Mouse (Mus musculus) forelimb bud, embryonic 11.5 days (tissue): ENCODE results near the gene Golga4.

Experiments
- DNase-seq: peaks from one replicate; pipeline ENCODE4 v3.0.0-alpha.2; 2012; ENCODE audit warnings: low read depth, low spot score

The Golga4 gene

GRCm38 (mm10) chr9:118488896-118489578, 17.0 kb upstream of the Golga4 start:
- DNase-seq, result no peak

- peak; percentile 74 for DNase-seq
Measured at GRCm38 (mm10) chr9:118489579-118490019, 16.5 kb upstream of the Golga4 start.

DNA sequence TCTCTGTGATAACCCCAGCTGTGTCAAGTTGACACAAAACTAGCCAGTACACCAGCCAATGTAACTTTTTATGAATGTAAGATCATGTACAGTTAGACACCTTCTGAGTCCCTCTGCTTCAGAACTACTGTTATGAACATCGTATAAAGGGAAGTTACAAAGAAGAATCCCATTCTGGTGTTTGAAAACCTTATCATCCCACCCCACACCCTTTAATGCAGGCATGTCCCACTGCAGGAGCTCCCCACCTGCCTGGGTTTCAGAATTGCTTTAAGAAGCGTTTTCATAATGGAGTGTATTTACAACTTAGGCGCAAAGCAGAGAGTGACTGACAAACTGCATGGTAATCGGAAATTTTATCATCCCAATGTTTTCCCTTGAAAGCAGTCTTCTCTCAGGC, 14.9 kb upstream of the Golga4 start:
- DNase-seq, result no peak

- no peak for DNase-seq
Measured at GRCm38 (mm10) chr9:118492932-118493698, 13.0 kb upstream of the Golga4 start.

- no peak for DNase-seq
Measured at GRCm38 (mm10) chr9:118494106-118494505, 12.0 kb upstream of the Golga4 start.

- DNase-seq, result no peak
Measured at GRCm38 (mm10) chr9:118495933-118496332, 10.1 kb upstream of the Golga4 start.

DNA sequence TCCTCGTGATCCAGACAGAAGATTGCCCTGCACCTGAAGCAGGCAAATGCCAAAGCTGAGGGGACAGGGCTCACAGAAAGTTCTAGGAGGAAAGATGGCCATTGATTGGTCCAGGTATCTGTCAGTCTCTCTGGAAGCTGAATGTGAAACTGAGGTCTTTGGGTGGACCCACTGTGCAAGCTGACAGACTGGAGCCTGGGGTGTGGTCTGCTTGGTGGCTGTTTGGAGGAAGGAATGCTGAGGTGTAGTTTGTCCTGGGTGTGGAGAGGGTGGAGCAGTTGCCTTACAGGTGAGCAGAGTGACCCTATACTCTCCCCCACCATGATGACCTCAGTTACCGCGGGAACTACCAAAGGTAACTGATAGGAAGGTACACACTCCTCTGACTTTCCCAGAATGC, 9.1 kb upstream of the Golga4 start:
- DNase-seq, result no peak

GRCm38 (mm10) chr9:118498061-118498460, 8.0 kb upstream of the Golga4 start:
- no peak for DNase-seq

DNA sequence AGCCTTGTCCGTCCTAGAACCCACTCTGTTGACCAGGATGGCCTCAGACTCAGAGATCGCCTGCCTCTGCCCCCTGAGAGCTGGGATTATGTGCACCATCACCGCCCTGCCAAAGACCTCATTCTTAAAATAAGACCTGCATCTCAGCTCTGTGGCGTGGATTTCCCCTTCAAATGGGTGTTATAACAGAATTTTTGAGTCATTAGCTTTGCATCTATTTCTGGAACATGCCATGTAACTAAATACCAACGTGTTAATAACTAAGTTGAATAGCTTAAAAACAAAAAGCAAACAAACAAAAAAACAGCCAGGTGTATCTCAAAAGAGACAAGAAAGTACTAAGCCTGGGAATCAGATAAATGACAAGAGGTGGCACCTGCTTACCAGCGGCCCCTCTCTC, 5.1 kb upstream of the Golga4 start:
- DNase-seq, result no peak

DNA sequence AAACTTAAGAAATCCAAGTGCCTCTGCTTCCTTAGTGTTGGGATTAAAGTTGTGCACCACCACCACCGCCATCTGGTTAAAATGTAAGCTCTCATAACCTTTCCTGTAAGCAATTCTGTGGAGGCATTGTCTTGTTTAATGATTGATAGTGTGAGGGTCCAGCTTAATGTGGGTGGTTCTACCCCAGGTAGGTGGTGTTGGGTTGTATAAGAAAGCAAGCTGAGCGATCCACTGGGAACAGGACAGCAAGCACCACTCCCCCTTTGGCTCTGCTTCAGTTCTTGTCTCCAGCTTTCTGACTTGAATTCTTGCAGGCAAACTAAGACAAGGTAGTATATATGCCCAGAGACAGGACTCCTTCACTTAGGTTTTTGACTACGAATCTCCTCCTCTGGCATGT, 1.4 kb upstream of the Golga4 start:
- DNase-seq, result no peak

- no peak for DNase-seq
Measured at GRCm38 (mm10) chr9:118506404-118507231, 551 bp downstream of the Golga4 start.

DNA sequence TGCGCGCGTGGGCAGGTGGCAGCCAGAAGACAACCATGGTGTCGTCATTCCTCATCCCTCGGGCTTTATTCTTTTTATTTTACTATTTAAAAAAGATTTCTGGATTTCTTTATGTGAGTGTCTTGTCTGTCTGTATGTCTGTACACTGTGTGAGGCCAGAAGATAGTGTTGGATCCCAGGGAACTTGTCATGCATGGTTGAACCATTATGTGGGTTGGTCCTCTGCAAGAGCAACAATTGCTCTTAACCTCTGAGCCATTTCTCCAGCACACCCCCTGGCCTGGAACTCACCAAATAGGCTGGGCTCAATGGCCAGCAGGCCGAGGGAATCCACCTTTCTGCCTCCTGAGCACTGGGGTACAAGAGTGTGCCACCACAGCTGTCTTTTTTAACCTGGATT, 1.5 kb downstream of the Golga4 start:
- no peak for DNase-seq

GRCm38 (mm10) chr9:118508601-118509000, 2.5 kb downstream of the Golga4 start:
- DNase-seq, result no peak

DNA sequence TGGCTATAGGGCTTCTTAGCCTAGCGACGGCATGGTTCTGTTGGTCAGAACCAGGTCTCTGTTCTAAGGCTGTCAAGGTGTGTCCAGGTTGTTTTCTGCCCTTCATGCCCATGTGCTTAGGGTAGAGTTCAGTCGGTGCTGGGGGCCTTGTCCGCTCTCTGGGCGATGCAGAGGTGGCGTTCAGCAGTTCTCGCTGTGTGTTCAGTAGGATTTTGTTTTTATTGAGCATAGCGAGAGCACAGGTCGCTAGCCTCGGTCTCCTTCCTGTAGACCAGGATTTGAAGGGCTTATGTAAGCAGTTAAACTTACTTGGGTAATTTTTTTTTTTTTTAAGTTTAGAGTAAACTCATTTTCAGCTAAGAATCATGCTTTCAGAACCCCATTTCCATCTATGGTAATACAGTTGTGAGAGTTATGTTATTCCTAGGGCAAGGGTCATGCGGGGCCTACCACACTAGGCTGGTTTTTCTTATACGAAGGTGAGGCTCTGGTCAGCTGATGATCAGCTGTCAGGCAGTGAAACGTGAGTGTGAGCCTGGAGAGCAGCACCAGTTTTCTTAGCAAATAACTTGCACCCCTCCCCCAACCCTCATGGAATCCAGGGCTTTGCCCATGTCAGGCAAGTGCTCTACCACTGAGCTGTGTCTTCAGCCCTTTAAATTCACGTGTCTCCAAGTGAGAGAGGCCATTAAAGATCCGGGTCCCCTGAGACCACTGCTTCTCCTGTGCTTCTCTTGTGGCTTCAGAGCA, 5.0 kb downstream of the Golga4 start:
- no peak for DNase-seq

DNA sequence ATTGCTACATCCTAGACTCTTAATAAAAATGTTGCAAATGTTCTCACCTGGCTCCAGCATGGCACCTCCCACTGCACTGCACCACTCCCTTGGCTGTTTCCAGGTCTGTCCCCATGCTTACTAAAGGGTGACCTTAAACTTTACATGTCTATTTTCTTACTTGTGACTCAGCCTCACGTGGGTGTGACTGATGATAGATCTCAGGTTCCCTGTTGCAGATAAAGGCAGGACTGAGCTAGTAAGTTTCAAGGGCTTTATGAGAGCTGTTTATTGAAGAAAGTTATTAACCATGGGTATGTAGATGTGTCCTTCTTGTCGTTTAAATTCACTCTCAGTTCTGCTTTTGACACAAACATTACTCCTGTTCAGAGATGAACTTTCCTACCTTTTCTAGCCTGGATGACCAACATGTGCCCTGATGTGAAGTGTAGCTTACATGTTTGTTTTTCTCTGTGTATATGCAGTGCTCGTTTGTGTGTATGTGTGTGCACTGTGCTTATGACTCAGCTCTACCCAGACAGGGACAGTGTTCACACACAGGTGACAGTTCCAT, 6.7 kb downstream of the Golga4 start:
- DNase-seq, result no peak

DNA sequence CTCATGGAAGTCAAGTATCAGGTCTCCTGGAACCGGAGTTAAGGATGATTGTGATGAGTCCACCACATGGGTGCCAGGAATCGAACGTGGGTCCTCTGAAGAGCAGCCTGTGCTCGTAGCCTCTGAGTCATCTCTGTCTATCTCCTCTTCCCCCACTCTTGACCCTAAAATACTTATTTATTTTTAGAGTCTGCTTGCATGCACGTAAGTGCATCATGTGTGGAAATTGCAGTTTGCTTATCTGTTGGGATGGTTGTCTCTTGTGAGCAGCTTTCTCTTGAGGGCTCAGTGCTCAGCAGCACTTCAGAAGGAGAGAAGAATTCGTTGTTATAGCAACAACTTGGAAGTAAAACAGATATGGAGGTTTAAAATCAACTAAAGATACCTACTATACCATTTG, 9.4 kb downstream of the Golga4 start:
- no peak for DNase-seq

- no peak for DNase-seq
Measured at GRCm38 (mm10) chr9:118516162-118516561, 10.1 kb downstream of the Golga4 start.

GRCm38 (mm10) chr9:118517619-118518018, 11.6 kb downstream of the Golga4 start:
- DNase-seq, result no peak

DNA sequence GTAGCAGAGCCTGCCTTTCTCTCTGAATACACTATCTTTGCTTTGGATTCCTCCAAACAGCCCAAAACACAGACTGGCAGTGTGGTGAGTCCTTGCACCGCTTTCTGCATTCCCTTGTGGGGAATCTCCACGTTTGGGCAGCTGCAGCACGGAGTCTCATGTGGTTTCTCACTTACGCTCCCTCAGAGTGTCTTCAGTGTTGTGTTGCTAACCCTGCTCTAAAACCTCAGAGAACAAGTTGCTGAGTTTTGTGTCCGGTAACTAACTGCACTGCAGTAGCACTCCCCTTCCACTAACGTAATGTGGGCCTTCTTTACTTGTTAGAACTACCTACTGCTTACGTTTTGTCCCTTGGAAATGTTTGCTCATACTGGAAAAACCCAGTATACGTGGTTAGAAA, 13.0 kb downstream of the Golga4 start:
- no peak for DNase-seq

- DNase-seq, result no peak
Measured at GRCm38 (mm10) chr9:118520011-118520410, 13.9 kb downstream of the Golga4 start.

DNA sequence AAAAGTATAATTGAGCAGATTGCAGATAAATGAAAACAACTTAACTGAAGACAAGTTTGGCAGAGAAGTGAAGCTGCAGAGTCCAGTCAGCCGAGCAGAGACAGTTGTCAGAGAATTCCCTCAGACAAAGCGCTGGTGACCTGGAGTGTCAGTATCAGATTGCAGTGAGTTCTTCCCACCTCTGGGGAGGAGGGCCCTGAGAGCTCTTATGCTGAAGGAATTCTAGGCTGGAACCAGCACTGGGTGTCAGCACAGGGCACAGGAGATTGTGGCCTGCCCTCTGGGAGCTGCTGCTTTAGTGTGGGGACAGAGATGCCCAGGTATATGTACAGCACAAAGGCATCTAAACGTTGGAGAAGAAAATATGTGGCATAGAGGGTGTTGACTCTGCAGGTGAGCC, 14.8 kb downstream of the Golga4 start:
- no peak for DNase-seq
